Mouse (Mus musculus) cerebellum, adult 11 months (tissue): ENCODE measurements around the gene Il5.
A peak's percentile ranks its signal among the peaks of the same experiment; 100 is the strongest.
"Not testable (repeated sequence)": the region's sequence is repeated elsewhere in the genome, so short reads cannot be mapped to it uniquely, and the experiment has no call there.

Experiments used
- DNase-seq: peaks from one replicate; pipeline ENCODE4 v3.0.0; 2022

Il5 gene

GRCm38 (mm10) chr11:53747985-53748384 is 27.4 kb downstream of the Il5 start:
- no peak for DNase-seq

- DNase-seq = no peak
Observed at GRCm38 (mm10) chr11:53748614-53749013, 28.0 kb downstream of the Il5 start.

GRCm38 (mm10) chr11:53749306-53749705 is 28.7 kb downstream of the Il5 start:
- no peak for DNase-seq

- no peak for DNase-seq
Observed at GRCm38 (mm10) chr11:53749716-53750352, 29.2 kb downstream of the Il5 start.

- no peak for DNase-seq
Observed at GRCm38 (mm10) chr11:53755011-53755595, 34.5 kb downstream of the Il5 start.

- DNase-seq = no peak
Observed at GRCm38 (mm10) chr11:53757612-53758011, 37.0 kb downstream of the Il5 start.

GRCm38 (mm10) chr11:53758033-53758432 is 37.4 kb downstream of the Il5 start:
- not testable (repeated sequence) for DNase-seq

GRCm38 (mm10) chr11:53758791-53759351 is 38.3 kb downstream of the Il5 start:
- no peak for DNase-seq

GRCm38 (mm10) chr11:53759545-53760406 is 39.2 kb downstream of the Il5 start:
- no peak for DNase-seq

- no peak for DNase-seq
Observed at GRCm38 (mm10) chr11:53761284-53761683, 40.7 kb downstream of the Il5 start.

GRCm38 (mm10) chr11:53761822-53762221 is 41.2 kb downstream of the Il5 start:
- peak; percentile 27 for DNase-seq

GRCm38 (mm10) chr11:53762426-53762825 is 41.8 kb downstream of the Il5 start:
- DNase-seq = no peak

- DNase-seq = peak; percentile 47
Observed at GRCm38 (mm10) chr11:53762827-53763495, 42.4 kb downstream of the Il5 start.

GRCm38 (mm10) chr11:53763496-53764140 is 43.0 kb downstream of the Il5 start:
- peak; percentile 67 for DNase-seq

- no peak for DNase-seq
Observed at GRCm38 (mm10) chr11:53764581-53764980, 44.0 kb downstream of the Il5 start.

GRCm38 (mm10) chr11:53768422-53769184 is 48.0 kb downstream of the Il5 start:
- no peak for DNase-seq

- DNase-seq = no peak
Observed at GRCm38 (mm10) chr11:53769185-53769576, 48.6 kb downstream of the Il5 start.

GRCm38 (mm10) chr11:53769760-53770124 is 49.1 kb downstream of the Il5 start, which contains the start of gene Irf1:
Gene Irf1 (plus strand): TSS chr11:53770014.
- DNase-seq = peak; percentile 57

- peak; percentile 31 for DNase-seq
Observed at GRCm38 (mm10) chr11:53770125-53770791, 49.7 kb downstream of the Il5 start.

- no peak for DNase-seq
Observed at GRCm38 (mm10) chr11:53771001-53771744, 50.6 kb downstream of the Il5 start.
